Mouse (Mus musculus): ENCODE data around the gene Capn1. TPM values are rescaled to one million over a fixed set of nuclear protein-coding genes. Genes with fewer than 3 reads are reported as not detected.
A peak's percentile ranks its signal among the peaks of the same experiment; 100 is the strongest.

Capn1 gene
- polyA plus RNA-seq, 1 experiment from 2014 or later: 5.8 TPM

GRCm38 (mm10) chr19:5980477-5980876, 35.2 kb downstream of the Capn1 start:
- Histone ChIP-seq H3K4me1 (replicated peaks) (no peaks in the 10 kb centered on the region), H3K9ac (no peak overlapping the region), H3K27me3 (no peaks in the 10 kb centered on the region), H3K27ac (replicated peaks) (no peak overlapping the region), H3K4me2 (no peak overlapping the region), H3K36me3 (no peaks in the 10 kb centered on the region), H3K9me3 (no peaks in the 10 kb centered on the region), H3K4me3 (no peak overlapping the region)
- 88% methylated on average over 9 of the region's 9 CpGs for WGBS
- ATAC-seq (ENCODE audit: low FRiP score, low read depth): no peak

GRCm38 (mm10) chr19:5977717-5978116, 38.0 kb downstream of the Capn1 start:
- no peak overlapping the region for H3K4me2 ChIP-seq
- no peaks in the 10 kb centered on the region for H3K36me3 ChIP-seq
- no peaks in the 10 kb centered on the region for H3K4me1 ChIP-seq (replicated peaks)
- no peak for ATAC-seq (ENCODE audit: low FRiP score, low read depth)
- H3K27me3 ChIP-seq: no peaks in the 10 kb centered on the region
- no peak overlapping the region for H3K4me3 ChIP-seq
- no peaks in the 10 kb centered on the region for H3K9me3 ChIP-seq
- no peak overlapping the region for H3K9ac ChIP-seq
- H3K27ac ChIP-seq (replicated peaks): no peak overlapping the region
- 88% methylated on average over 3 of the region's 3 CpGs for WGBS

GRCm38 (mm10) chr19:5975676-5976075, 40.0 kb downstream of the Capn1 start:
- 0 out of 2 replicates have a peak overlapping the region, but pooled peaks have one; percentile 51 for H3K27ac ChIP-seq (replicated peaks)
- H3K9me3 ChIP-seq: no peaks in the 10 kb centered on the region
- H3K4me3 ChIP-seq: no peak overlapping the region
- H3K27me3 ChIP-seq: no peaks in the 10 kb centered on the region; the same call in 1 of the 2 replicates
- WGBS: 71% methylated on average over 4 of the region's 4 CpGs
- H3K36me3 ChIP-seq: no peaks in the 10 kb centered on the region
- no peak overlapping the region for H3K4me2 ChIP-seq
- peak; percentile 90 for ATAC-seq (ENCODE audit: low FRiP score, low read depth)
- no peaks in the 10 kb centered on the region for H3K4me1 ChIP-seq (replicated peaks)
- no peak overlapping the region for H3K9ac ChIP-seq

GRCm38 (mm10) chr19:5975112-5975511, 40.6 kb downstream of the Capn1 start:
- no peaks in the 10 kb centered on the region for H3K9me3 ChIP-seq
- ATAC-seq (ENCODE audit: low FRiP score, low read depth): no peak
- H3K9ac ChIP-seq: no peak overlapping the region
- no peaks in the 10 kb centered on the region for H3K4me1 ChIP-seq (replicated peaks)
- WGBS: 73% methylated on average over 4 of the region's 4 CpGs
- H3K36me3 ChIP-seq: no peaks in the 10 kb centered on the region
- H3K27me3 ChIP-seq: no peaks in the 10 kb centered on the region; the same call in 1 of the 2 replicates
- H3K4me3 ChIP-seq: no peak overlapping the region
- peak overlapping the region; percentile 51; the same call in 1 of the 2 replicates for H3K27ac ChIP-seq (replicated peaks)
- no peak overlapping the region for H3K4me2 ChIP-seq

GRCm38 (mm10) chr19:5967664-5968063, 48.0 kb downstream of the Capn1 start:
- Histone ChIP-seq H3K9me3 (no peaks in the 10 kb centered on the region), H3K36me3 (no peaks in the 10 kb centered on the region), H3K4me2 (no peak overlapping the region), H3K27ac (replicated peaks) (no peak overlapping the region), H3K9ac (no peak overlapping the region), H3K4me1 (replicated peaks) (peaks cover 17% of the 10 kb centered on the region), H3K27me3 (no peaks in the 10 kb centered on the region; the same call in 1 of the 2 replicates), H3K4me3 (no peak overlapping the region)
- ATAC-seq (ENCODE audit: low FRiP score, low read depth): no peak
- 93% methylated on average over 10 of the region's 10 CpGs for WGBS

- Histone ChIP-seq H3K4me1 (replicated peaks) (peaks cover 20% of the 10 kb centered on the region), H3K27ac (replicated peaks) (no peak overlapping the region), H3K9me3 (no peaks in the 10 kb centered on the region), H3K36me3 (no peaks in the 10 kb centered on the region), H3K4me2 (no peak overlapping the region), H3K4me3 (no peak overlapping the region), H3K27me3 (no peaks in the 10 kb centered on the region; the same call in 1 of the 2 replicates), H3K9ac (no peak overlapping the region)
- ATAC-seq (ENCODE audit: low FRiP score, low read depth): no peak
- WGBS: 78% methylated on average over 6 of the region's 6 CpGs
These were observed 48.9 kb downstream of the Capn1 start for GRCm38 (mm10) chr19:5966786-5967185.

GRCm38 (mm10) chr19:5965910-5966309, 49.8 kb downstream of the Capn1 start:
- Histone ChIP-seq H3K4me3 (no peak overlapping the region), H3K27me3 (no peaks in the 10 kb centered on the region), H3K9ac (no peak overlapping the region), H3K27ac (replicated peaks) (no peak overlapping the region), H3K9me3 (no peaks in the 10 kb centered on the region), H3K4me2 (no peak overlapping the region), H3K36me3 (no peaks in the 10 kb centered on the region), H3K4me1 (replicated peaks) (peaks cover 20% of the 10 kb centered on the region)
- WGBS: 96% methylated on average over 2 of the region's 2 CpGs
- no peak for ATAC-seq (ENCODE audit: low FRiP score, low read depth)

- ATAC-seq (ENCODE audit: low FRiP score, low read depth): no peak
- no peaks in the 10 kb centered on the region for H3K9me3 ChIP-seq
These were observed 50.4 kb downstream of the Capn1 start for GRCm38 (mm10) chr19:5965280-5965679.

GRCm38 (mm10) chr19:5964804-5965203, 50.9 kb downstream of the Capn1 start:
- H3K9ac ChIP-seq: no peak overlapping the region
- no peak for ATAC-seq (ENCODE audit: low FRiP score, low read depth)
- no peaks in the 10 kb centered on the region for H3K36me3 ChIP-seq
- H3K4me1 ChIP-seq (replicated peaks): peaks cover 20% of the 10 kb centered on the region
- WGBS: 74% methylated on average over 2 of the region's 2 CpGs
- peak overlapping the region; percentile 81 for H3K4me2 ChIP-seq
- H3K4me3 ChIP-seq: peak overlapping the region; percentile 53
- no peak overlapping the region for H3K27ac ChIP-seq (replicated peaks)
- H3K27me3 ChIP-seq: no peaks in the 10 kb centered on the region
- H3K9me3 ChIP-seq: no peaks in the 10 kb centered on the region

More at GRCm38 (mm10) chr19:5965280-5965679, 50.4 kb downstream of the Capn1 start:
- Histone ChIP-seq H3K4me2 (no peak overlapping the region), H3K27ac (replicated peaks) (no peak overlapping the region), H3K4me1 (replicated peaks) (peaks cover 20% of the 10 kb centered on the region), H3K36me3 (no peaks in the 10 kb centered on the region), H3K4me3 (no peak overlapping the region), H3K9ac (no peak overlapping the region), H3K27me3 (no peaks in the 10 kb centered on the region)
- 13% methylated on average over 4 of the region's 4 CpGs for WGBS

- Histone ChIP-seq H3K27ac (replicated peaks) (peak within 1 kb of the TSS; percentile 68), H3K9ac (peak within 1 kb of the TSS; percentile 52), H3K4me1 (replicated peaks) (peaks cover 20% of the 10 kb centered on the region), H3K36me3 (no peaks in the 10 kb centered on the region), H3K4me2 (peak within 1 kb of the TSS; percentile 81), H3K4me3 (peak within 1 kb of the TSS; percentile 53), H3K9me3 (no peaks in the 10 kb centered on the region), H3K27me3 (no peaks in the 10 kb centered on the region)
- under 1% methylated on average over 50 of the region's 50 CpGs for WGBS
- ATAC-seq (ENCODE audit: low FRiP score, low read depth): peak; percentile 94
These were observed 51.7 kb downstream of the Capn1 start, which contains the start of gene Pola2 for GRCm38 (mm10) chr19:5963883-5964562. Pola2 (minus strand) TSS chr19:5964202.

- no peak overlapping the region for H3K9ac ChIP-seq
- peaks cover 20% of the 10 kb centered on the region for H3K4me1 ChIP-seq (replicated peaks)
- ATAC-seq (ENCODE audit: low FRiP score, low read depth): no peak
- H3K27ac ChIP-seq (replicated peaks): no peak overlapping the region
- 41% methylated on average over 1 of the region's 1 CpGs for WGBS
- no peak overlapping the region for H3K4me3 ChIP-seq
- no peaks in the 10 kb centered on the region for H3K9me3 ChIP-seq
- peak overlapping the region; percentile 81 for H3K4me2 ChIP-seq
- H3K36me3 ChIP-seq: no peaks in the 10 kb centered on the region
- no peaks in the 10 kb centered on the region for H3K27me3 ChIP-seq
These were observed 53.0 kb downstream of the Capn1 start for GRCm38 (mm10) chr19:5962651-5963050.

GRCm38 (mm10) chr19:5957371-5957770, 58.3 kb downstream of the Capn1 start:
- Histone ChIP-seq H3K27me3 (no peaks in the 10 kb centered on the region), H3K9me3 (no peaks in the 10 kb centered on the region), H3K27ac (replicated peaks) (no peak overlapping the region), H3K4me3 (no peak overlapping the region), H3K4me2 (no peak overlapping the region), H3K9ac (no peak overlapping the region), H3K36me3 (no peaks in the 10 kb centered on the region; the same call in 1 of the 2 replicates), H3K4me1 (replicated peaks) (no peaks in the 10 kb centered on the region)
- WGBS: 93% methylated on average over 5 of the region's 5 CpGs
- ATAC-seq (ENCODE audit: low FRiP score, low read depth): no peak
